Mouse (Mus musculus) small intestine, adult 2 months (tissue): ENCODE measurements at regions not wholly inside any gene's neighbourhood (a gene's known extent, or its start where the extent isn't known, plus 50 kb on each side); places are given as distances from the start of the nearest gene placed in this dataset.

Source experiments
- CTCF ChIP-seq: fragments of 200-500 bp; IDR thresholded peaks from 2 replicates; pipeline ENCODE4 v1.5.1; 2012; ENCODE audit warnings: low read depth, mild to moderate bottlenecking, control low read depth, inconsistent platforms, low read length, moderate library complexity, mixed read lengths; ENCODE audit not compliant: insufficient replicate concordance, insufficient read length; ENCODE audit errors: extremely low read depth
- POLR2A ChIP-seq: fragments of 200-500 bp; IDR thresholded peaks from 2 replicates; pipeline ENCODE4 v1.6.1; 2012; ENCODE audit warnings: low read depth, mild to moderate bottlenecking, control low read depth, inconsistent platforms, low read length, moderate library complexity

GRCm38 (mm10) chr13:97559611-97560385, 200.6 kb downstream of the Gm10260 start:
- TF ChIP-seq POLR2A, result no peak
- no peak for TF ChIP-seq CTCF
